Mouse (Mus musculus) fat pad, adult 2 months (tissue): ENCODE measurements at regions not wholly inside any gene's neighbourhood (a gene's known extent, or its start where the extent isn't known, plus 50 kb on each side); places are given as distances from the start of the nearest gene placed in this dataset.

ENCODE experiments used
- DNase-seq: peaks from one replicate; pipeline ENCODE4 v3.0.0-alpha.2; 2011; ENCODE audit warnings: low read depth, low spot score; ENCODE audit errors: extremely low read depth

DNA sequence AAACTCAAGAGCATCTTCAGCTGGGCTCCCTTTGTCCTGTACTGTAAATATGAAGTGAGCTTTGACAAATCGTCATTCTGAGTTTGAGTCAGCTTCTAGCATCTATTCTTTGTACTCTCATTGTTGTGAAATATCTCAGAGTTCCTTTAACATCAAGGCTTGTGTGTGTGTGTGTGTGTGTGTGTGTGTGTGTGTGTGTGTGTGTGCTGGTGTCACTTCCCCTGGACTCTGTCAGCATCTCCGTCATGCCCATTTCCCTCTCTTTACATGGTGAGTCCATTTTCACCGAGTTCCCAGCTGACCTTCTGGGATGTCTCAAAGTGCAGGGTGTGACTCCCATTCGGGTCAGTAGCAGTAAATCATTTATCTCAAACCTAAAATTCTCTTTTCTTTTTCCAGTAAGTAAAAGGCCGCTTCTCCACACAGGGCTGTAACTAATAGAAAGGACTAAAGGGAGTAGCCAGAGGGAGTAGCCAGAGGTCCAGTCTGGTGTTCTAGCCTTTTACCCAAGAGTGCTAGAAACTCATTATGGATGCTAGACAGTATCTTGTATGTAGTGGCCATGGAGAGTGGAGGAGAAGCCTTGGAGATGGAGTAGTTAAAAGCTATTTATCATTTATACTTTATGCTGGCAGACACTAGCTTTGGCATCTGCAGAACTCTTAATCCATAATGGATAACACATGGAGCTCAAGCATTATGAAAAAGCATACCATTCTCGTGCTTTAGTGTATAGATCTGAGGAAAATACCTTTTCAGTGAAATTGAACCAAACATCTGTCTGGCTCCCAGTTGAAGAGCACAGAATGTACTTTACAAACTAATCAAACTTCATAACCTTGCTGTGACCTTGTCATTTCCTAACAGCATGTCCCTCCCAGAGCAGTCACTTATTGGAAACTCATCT is 85.6 kb upstream of the Thbs1 start:
- DNase-seq: no peak

GRCm38 (mm10) chr2:118028881-118029280 is 82.8 kb upstream of the Thbs1 start:
- DNase-seq: no peak

- no peak for DNase-seq
Observed at GRCm38 (mm10) chr2:118029470-118030108, 82.1 kb upstream of the Thbs1 start.

DNA sequence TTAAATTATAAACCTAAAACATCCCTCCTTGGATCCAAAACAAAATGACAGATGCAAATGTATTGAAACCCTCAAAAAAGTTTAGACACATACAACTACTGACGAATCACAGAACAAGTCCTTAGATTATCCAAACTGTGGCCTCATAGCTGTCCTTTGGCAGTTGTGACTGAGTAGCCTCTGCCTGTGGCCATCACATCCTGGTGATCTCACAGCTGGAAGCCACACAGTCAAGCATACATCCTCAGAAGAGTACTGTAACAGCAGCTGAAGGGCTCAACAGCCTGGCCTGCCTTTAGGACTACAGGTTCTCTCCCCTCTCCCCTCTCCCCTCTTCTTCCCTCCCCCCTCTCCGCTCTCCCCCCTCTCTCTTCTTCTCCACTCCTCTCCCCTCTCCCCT is 80.0 kb upstream of the Thbs1 start:
- DNase-seq: no peak

- DNase-seq: no peak
Observed at GRCm38 (mm10) chr2:118033377-118033776, 78.3 kb upstream of the Thbs1 start.

DNA sequence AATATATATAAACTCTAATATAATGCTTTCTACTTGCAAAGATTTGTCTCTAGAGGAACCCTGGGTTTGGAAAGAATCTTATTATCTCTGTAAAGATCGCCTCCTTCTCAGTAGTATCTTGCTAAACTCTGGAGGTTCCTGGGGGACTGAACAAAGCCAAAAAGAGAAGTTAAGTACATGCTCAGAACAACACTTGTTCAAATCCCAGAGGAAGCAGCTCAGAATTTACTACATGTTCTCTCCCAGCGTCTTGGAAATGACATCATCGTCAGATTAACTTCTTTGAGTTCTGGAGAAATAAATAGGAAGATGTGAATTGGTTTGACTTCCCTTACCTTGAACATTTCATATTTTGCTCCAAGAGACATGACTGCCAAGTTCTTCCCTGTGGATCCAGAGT is 77.7 kb upstream of the Thbs1 start:
- no peak for DNase-seq

- DNase-seq: no peak
Observed at GRCm38 (mm10) chr2:118035333-118035732, 76.3 kb upstream of the Thbs1 start.

- DNase-seq: no peak
Observed at GRCm38 (mm10) chr2:118038859-118039818, 72.5 kb upstream of the Thbs1 start.

DNA sequence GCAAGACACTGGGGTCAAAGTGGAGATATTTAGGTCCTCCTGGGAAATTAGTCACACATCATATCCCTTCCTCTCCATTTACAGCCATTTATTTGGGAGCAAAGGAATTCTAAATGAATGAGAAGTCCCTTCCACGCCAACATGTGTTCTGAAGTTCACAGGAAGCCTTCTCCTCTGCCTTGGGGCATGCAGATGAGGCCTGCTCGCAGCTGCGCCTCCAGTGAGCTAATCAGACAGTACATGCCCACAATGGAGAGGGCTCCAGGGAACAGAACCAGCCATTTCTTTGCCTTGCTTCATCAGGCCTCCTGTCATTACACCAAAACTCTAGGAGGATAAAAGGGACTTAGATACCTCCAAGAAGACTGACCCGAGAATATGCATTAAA is 71.9 kb upstream of the Thbs1 start:
- no peak for DNase-seq

DNA sequence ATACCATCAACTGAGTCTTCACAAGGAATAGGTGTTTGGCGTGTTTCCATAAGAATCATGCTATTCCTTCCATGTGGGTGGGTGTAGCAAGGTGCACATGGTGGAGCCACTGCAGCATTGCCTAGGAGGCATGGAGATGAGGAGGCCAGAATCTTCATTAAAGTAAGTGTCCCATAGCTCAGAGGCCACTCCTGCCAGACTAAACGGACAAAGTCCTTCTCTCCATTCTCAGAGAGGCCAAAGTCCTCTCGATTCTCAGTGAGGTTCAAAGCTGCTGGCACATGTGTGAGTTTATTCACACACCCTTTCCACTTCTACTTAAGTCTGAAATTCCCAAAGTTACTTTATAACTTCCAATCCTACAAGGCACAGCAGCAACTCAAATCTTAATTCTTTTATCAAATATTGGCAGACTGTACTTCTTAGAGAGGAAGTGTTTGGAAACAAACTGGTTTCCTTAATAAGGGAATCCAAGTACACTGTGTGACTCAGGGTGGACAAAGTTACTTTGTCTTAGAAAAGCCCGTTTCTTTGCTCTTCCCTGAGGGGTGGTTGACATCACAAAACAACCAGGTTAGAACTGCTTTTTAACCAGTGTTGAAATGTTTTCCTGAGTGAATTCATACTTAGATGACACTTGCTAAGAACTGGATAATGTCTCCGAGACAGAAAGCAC is 69.2 kb upstream of the Thbs1 start:
- no peak for DNase-seq

DNA sequence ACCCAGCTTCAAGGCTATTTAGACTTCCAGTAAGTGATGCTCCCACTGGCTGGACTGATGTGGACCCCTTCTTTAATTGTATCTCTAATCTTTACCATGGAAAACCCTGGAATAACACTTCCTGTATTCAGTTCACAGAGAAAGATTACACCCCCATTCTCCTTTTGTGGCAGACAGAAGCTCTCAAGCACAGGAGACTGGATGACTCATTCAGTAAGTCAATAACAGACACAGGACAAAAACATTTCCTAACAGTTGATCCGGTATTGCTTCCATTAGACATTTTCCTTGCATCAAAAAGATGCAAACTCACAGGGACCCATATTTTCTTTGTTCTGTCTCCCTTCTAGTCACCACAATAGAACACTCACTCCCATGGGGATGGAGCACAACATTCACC is 67.0 kb upstream of the Thbs1 start:
- no peak for DNase-seq

GRCm38 (mm10) chr2:118050326-118050725 is 61.4 kb upstream of the Thbs1 start:
- DNase-seq: no peak

DNA sequence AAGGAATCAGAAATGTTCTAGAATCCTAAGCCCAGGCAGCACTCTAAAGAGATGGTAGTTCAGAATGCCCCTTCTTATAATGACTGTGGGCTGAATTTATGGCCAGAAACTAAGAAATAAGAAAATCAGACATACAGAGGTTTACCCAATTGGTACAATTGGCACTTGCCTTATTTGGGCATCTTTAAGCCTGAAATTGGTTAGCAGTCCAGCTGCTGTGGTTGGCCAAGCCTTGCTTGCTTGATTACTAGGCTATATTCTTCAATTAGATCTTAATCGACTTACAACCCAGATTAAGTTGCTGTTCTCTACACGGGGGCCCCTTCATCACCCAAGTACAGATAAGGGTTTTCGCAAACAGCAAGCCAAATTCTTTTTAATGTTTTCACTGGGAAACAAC is 60.1 kb upstream of the Thbs1 start:
- no peak for DNase-seq

- DNase-seq: no peak
Observed at GRCm38 (mm10) chr2:118053512-118053911, 58.2 kb upstream of the Thbs1 start.

DNA sequence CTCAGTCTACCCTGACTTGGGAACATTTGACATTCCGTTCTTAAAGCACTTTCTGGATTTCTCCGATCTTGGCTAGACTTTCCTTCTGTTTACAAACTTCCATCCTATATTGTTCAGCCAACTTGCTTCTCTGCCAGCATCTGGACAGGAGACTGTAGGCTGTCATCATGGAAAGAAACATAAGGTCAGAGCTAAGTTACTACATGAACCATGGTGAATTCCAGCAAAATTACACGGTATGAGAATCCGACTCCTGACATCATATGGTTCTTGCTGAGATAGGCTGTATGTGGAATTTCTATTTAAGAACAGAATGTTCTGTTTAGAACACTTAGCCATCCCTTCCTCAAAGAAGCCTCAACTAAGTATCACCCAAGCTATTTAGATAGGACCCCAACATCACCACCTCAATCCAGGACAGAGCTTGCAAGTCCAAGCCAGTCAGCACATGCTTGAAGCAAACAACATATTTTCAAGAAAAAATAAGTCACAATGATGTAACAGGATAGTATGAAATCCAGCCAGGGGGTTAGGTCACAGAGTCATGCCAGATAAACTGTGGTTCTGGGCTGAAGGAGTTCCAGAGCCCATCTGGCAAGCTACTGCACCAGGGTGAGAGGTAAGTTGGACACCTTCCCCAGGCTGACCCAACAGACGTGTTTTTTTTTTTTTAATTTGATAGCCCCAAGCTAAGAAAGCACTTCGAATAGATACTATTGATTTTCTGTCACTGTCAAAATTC is 52.9 kb upstream of the Thbs1 start:
- no peak for DNase-seq

DNA sequence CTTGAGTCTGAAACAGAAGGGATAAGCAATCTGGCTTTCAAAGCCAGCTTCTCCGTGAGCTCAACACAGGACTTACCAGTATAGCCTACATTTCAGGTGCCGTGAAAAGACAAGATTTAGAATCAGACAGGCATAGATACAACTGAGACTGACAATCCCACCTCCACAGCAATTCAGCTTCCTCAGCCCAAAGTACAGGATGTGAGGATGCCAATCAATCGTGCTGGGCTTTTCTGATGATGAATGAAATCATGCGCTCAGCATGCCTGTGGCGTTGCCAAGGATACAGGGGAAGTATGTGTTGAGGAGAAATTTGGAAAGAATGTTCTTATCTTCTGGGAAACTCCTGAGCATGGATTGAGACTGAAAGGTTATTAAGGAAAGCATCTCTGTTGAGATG is 50.4 kb upstream of the Thbs1 start:
- DNase-seq: no peak
